Mouse (Mus musculus): ENCODE results near the gene Caprin2. TPM values are rescaled to one million over a fixed set of nuclear protein-coding genes. Genes with fewer than 3 reads are reported as not detected.
"Not testable (repeated sequence)": the region's sequence is repeated elsewhere in the genome, so short reads cannot be mapped to it uniquely, and the experiment has no call there.

The Caprin2 gene
- total RNA-seq (2017): 11.0 and 17.0 TPM in 2 replicates

DNA sequence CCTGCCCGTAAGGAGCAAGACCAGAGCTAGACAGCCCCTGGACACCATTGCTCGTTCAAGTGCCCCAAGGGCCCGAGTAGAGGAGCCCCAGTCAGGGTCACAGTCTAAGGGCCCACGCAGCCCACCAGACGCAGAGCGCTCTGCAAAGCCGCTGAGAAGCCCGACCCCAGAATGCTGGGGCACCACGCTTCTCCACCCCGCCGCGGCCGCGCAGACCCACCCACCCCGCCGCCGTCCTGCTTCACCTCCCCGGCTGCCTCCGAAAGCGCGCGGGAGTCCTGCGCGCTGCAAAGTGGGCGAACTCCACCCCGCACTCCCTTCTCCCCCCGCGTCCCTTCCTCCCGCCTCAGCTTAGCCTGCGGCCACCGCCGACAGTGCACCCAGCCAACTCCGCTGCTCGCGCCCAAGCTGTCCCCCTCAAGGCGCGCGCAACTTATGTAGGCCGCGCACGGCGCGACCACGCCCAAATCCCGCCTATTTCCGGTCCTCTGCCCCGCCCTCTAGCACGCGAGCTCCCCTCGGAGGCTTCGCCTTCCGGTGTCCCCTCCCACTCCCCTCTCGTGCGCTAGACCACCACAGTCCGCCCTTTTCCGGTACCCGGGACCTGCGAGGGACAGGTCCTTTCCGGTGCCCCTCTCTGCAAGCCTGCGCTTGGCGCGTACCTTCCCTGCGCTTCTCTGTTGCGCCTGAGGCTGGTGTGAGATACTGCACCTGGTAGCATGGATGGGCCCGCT lies at the start of gene Caprin2:
Gene Caprin2, minus strand, starts transcription at position 465 of the 734 bp plus-strand sequence.
- ATAC-seq (replicated peaks; ENCODE audit: low read depth, poor library complexity, severe bottlenecking): peak; percentile 88

DNA sequence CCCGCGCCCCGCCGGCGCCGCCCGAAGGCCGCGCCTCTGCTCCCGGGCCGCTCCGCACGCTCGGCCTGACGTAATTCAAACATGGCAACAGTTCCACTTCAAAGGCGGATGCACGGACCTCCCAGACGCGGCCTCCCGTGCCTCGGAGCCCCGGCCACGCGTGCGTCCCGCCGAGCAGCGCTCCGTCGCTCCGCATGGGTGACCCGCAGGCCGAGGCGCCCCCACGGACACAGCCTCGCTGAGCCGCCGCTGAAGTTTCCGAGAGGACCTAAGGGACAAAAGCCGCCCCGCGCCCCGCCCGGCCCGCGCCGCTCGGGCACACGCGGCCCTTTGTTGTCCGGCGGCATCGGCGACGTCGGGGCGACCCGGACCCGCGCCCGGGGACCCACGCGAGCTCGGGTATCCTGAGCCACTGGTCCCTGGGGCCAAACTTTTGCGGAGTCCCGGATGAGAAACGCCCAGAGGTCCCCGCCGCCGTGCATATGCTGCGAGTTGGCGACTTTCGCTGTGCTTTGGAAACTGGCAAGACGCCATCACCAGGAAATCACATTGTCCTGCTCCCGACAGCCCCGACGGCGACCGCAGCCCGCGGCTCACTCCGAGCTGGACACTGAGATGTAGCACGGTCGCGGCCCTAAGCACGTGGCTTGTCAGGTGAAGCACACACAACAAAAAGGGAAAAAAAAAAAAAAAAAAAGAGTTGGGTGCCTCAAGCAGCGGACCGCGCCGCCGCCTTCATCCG lies 48.9 kb upstream of the Caprin2 start:
- peak; percentile 34 for ATAC-seq (replicated peaks; ENCODE audit: low read depth, poor library complexity, severe bottlenecking)

DNA sequence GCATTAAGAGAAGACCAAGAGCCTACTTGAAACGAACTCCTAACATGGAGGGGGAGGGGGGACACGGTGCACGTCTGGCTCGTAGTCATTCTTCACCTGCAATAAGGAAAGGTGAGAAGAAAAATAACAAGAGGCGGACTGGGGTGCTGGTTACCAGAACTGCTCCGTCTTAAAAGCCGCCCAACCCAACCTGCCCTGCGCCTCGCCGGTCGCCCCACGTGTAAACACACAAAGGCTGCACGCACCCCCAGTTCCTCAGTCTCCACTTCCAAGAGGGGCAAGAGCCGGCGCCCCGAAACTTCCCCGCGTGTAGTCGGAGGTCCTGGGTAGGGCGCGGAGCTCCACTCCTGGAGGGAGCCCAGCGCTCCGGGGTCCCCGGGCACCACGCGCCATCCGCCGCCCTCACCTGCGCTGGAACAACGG lies 48.3 kb upstream of the Caprin2 start:
- ATAC-seq (replicated peaks; ENCODE audit: low read depth, poor library complexity, severe bottlenecking): peak; percentile 2

DNA sequence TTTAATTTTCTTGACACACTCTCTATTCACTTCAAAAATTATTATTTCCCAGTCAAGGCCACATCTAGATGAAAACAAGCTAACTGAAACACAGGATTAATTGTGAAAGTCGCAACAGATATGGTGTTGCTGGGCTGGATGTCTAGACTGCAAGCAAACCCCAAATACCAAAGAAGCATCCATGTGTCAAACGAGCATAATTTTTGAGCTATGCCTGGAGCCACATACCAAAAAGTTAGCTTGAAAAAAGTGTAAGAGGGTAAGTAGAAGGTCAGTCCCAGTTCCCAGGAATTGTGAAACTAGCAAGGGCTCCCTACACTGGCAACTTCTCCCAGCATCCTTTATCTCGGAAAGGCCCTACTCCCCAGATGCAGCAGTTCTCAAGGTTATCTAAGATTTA lies 47.7 kb upstream of the Caprin2 start:
- ATAC-seq (replicated peaks; ENCODE audit: low read depth, poor library complexity, severe bottlenecking): no peak

DNA sequence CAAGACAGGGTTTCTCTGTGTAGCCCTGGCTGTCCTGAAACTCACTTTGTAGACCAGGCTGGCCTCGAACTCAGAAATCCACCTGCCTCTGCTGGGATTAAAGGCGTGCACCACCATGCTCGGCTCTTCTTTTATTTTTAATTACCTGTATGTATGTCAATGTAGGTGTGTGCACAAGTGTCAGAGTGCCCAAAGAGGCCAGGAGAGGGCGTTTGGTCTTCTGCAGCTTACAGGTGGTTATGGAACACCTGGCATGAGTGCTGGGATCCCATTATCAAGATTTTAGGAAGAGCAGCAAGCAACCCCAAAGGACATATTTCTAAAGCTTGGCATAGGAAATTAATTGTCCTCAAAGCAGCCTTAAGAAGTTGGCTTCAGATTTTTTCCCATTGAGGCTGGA lies 46.4 kb upstream of the Caprin2 start:
- ATAC-seq (replicated peaks; ENCODE audit: low read depth, poor library complexity, severe bottlenecking): no peak

DNA sequence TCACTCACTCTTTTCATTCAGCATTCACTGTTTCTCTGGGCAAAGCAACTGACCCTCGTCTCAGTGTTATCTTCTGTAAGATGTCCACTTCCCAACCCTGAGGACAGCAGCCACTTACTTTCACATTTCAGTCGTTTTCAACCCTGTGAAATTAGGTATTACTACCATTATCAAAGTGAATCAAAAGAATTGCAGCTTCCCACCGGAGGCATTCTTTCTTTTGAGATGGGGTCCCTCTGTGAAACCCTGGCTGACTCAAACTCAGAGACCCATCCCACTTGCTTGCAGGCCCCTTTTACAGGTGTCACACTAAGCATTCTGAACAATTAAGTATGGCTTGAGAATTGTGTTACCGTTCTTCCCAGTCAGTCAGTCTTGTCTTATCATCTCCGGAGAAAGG lies 45.8 kb upstream of the Caprin2 start:
- no peak for ATAC-seq (replicated peaks; ENCODE audit: low read depth, poor library complexity, severe bottlenecking)

DNA sequence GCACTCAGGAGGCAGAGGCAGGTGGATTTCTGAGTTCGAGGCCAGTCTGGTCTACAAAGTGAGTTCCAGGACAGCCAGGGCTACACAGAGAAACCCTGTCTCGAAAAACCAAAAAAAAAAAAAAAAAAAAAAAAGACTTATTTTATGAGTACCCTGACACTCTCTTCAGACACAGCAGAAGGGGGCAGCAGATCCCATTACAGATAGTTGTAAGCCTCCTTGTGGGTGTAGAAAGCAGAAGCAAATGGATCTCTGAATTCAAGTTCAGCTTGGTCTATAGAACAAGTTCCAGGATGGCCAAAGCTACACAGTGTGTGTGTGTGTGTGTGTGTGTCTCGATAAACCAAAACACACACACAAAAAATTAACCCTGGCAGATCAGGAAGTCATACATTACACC lies 44.3 kb upstream of the Caprin2 start:
- ATAC-seq (replicated peaks; ENCODE audit: low read depth, poor library complexity, severe bottlenecking): peak; percentile 57

DNA sequence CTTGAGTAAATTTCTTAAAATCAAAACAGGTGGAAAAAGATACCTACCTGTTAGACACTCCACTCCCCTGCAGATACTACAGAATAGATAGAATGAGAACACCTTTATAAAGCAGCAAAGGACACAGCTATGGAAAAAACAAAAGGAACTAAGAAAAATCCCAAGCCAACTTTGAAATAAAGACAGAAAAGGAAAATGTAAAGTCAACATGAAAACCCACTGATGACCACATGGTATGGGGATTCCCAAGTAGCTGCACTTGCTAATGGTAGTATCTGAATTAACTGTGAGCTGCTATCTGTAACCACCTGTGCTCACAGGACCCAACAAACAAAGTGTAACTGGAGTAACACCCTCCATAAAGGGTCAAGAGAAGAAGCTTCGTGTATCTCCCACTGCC lies 41.7 kb upstream of the Caprin2 start:
- no peak for ATAC-seq (replicated peaks; ENCODE audit: low read depth, poor library complexity, severe bottlenecking)

DNA sequence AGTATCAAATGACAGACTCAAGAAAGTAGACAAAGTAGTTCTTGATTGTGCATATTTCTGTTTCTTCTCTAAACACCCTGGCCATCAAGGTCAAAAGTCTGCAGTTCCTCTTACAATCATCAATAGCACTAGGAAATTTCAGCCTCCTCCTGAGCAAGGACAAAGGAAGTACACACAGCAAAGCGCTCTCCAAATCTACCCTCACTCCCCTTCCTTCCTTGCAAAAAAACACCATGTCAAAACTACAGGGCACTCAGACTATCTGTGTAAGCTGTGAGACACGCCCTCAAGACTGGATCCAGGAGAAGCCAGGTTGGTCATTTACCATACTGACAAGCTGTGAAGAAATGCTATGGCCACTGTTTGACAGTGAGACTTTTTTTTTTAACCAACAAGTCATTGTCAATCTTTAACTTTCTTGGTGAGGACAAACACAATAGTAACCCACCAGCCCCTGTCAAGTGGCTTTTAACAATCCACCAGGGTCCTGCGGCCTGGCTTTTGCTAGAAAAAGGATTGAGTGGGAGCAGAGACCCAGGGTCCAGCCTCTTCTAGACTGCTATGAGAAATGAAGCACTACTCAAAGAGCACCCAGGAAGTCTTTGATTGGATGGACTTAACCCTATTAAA lies 39.0 kb upstream of the Caprin2 start:
- ATAC-seq (replicated peaks; ENCODE audit: low read depth, poor library complexity, severe bottlenecking): no peak

DNA sequence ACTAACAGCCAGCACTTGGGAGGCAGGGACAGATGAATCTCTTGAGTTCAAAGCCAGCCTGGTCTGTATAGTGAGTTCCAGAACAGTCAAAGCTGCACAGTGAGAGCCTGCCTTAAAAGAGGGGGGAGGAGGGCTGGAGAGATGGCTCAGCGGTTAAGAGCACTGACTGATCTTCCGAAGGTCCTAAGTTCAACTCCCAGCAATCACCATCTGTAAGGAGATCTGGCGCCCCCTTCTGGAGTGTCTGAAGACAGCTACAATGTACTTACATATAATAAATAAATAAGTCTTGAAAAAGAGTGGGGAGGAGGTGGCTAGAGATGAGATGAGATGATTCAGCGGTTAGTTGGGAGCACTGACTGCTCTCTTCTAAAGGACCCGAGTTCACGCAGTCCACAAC lies 35.2 kb upstream of the Caprin2 start:
- 0 out of 2 replicates have a peak, but pooled peaks have one; percentile 18 for ATAC-seq (replicated peaks; ENCODE audit: low read depth, poor library complexity, severe bottlenecking)

DNA sequence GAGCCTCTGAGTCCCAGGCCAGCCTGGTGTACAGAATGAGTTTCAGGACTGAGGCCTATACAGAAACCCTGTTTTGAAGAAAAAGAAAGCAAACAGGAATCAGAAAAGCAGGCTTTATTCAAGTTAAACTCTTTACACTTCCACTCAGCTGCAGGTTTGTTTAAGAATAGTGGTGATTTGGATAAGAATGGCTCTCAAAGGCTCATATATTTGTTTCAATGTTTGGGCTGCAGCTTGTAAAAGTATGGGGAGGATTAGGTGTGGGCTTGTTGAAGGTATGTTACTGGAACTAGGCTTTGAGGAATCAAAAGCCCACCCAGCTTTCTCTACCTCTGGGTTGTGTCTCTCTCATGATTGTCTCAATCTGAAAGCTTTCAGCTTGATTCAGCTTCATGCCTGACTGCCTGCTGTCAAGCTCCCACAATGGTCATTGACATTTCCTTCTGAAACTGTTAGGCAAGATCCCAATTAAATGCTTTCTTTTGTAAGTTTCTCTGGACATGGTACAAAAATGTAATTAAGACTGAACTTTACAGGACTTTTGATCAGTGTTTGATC lies 22.9 kb upstream of the Caprin2 start:
- no peak for ATAC-seq (replicated peaks; ENCODE audit: low read depth, poor library complexity, severe bottlenecking)

DNA sequence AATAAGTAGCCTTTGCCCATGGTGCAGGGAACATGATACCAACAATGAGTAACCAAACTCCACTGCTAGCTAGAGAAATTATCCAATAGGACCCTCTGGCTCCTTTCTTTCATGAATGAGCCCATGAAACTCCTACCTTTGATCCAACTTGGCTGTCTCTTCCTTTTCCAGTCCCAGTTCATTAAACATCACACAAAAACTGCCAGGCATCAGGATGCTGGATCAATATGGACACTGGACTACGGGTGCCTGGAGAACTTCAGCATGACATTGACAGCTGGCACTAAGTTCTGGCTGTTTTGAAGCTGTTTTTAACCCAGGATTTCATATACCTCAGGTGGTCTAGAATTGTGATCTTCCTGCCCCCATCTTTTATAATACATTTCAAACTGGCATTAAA lies 21.6 kb upstream of the Caprin2 start:
- no peak for ATAC-seq (replicated peaks; ENCODE audit: low read depth, poor library complexity, severe bottlenecking)

DNA sequence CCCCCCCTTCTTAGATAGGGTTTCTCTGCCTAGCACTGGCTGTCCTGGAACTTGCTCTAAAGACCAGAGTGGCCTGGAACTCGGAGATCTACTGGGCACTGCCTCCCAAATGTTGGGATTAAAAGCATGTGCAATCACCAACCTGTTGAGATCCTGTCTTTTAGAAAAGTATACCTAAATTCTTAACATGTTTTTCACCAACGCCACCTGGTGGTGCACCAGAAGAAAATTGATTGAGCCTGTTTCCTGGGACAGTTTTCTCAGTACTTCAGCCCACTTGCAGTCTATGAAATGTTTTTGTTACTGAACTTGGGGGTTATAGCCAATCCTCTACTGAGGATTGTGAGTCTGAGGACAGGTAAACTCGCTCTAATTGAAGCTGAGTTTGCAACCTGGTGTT lies 20.8 kb upstream of the Caprin2 start:
- ATAC-seq (replicated peaks; ENCODE audit: low read depth, poor library complexity, severe bottlenecking): peak; percentile 40; the same call in 1 of the 2 replicates

DNA sequence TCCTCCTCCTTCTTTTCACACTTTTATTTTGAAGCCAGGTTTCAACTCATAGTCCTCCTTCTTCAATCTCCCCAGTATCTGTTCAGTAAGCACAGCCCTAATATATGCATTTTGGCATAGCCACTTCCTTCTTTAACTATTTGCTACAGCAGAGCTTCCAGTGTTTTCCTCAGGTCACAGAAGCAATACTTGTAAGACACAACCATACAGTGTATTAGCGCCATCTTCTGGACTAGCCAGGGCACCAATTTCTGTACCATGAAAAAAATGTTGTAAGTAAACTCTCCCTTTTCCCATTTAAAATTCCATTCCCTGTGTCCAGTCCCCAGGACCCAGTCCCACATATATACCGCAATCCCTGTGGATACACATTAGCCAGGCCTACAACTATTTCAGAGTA lies 17.9 kb upstream of the Caprin2 start:
- ATAC-seq (replicated peaks; ENCODE audit: low read depth, poor library complexity, severe bottlenecking): peak; percentile 98

DNA sequence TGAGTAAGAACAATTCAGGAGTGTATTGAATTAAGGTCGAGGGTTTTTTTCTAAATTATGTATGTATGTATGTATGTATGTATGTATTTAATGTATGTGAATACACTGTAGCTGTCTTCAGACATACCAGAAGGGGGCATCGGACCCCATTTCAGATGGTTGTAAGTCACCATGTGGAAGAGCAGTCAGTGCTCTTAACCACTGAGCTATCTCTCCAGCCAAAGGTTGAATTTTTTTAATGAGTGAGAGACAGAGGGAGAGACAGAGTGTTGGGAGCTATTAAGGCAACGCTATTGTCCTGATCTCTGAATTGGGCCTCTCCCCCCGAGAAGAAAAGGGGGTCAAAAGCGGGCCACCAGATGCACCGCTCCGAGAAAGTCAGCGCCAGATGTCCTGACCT lies 15.9 kb upstream of the Caprin2 start:
- not testable (repeated sequence) for ATAC-seq (replicated peaks; ENCODE audit: low read depth, poor library complexity, severe bottlenecking)

DNA sequence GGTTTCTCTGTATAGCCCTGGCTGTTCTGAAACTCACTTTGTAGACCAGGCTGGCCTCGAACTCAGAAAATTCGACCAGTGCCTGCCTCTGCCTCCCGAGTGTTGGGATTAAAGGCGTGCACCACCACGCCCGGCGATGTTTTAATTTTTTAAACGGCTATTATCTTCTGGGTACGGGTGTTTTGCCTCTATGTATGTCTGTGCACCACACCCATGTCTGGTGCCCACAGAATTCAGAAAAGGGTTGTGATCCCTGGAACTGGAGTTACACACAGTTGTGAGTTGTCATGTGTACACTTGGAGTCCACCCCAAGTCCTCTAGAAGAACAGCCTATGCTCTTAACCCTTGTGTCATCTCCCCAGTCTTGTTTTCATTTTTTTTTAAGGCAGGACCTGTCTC lies 10.9 kb upstream of the Caprin2 start:
- no peak for ATAC-seq (replicated peaks; ENCODE audit: low read depth, poor library complexity, severe bottlenecking)

DNA sequence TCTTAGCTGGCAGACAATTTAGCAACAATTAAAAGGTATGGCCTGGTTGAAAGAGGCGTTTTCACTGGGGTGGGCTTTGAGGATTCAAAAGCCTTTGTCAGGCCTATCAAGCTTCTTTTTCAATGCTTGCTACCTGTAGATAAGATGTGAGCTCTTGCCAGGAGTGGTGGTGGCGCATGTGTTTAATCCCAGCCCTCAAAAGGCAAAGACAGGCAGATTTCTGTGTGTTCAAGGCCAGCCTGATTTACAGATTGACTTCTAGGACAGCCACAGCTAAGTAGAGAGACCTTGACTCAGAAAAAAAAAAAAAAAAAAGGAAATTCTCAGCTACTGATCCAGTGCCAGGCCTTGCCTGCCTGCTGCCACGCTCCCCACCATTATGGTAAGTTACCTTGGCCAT lies 6.7 kb upstream of the Caprin2 start:
- no peak for ATAC-seq (replicated peaks; ENCODE audit: low read depth, poor library complexity, severe bottlenecking)

DNA sequence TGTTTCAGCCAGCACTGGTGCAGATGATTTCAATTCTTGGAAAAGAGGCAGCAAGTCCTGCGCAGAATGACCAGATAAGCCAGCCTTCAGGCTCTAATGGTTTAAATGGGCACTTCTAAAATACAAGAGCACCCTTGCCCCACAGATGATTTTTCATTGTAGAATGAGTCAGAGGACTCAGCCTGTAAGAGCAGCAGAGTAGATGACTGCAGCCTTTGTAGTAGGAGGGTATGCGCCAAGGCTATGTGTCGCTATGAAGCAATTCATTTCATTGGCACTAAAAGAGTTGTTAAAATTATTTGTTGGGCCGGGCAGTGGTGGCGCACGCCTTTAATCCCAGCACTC lies 442 bp upstream of the Caprin2 start:
- ATAC-seq (replicated peaks; ENCODE audit: low read depth, poor library complexity, severe bottlenecking): peak; percentile 19

DNA sequence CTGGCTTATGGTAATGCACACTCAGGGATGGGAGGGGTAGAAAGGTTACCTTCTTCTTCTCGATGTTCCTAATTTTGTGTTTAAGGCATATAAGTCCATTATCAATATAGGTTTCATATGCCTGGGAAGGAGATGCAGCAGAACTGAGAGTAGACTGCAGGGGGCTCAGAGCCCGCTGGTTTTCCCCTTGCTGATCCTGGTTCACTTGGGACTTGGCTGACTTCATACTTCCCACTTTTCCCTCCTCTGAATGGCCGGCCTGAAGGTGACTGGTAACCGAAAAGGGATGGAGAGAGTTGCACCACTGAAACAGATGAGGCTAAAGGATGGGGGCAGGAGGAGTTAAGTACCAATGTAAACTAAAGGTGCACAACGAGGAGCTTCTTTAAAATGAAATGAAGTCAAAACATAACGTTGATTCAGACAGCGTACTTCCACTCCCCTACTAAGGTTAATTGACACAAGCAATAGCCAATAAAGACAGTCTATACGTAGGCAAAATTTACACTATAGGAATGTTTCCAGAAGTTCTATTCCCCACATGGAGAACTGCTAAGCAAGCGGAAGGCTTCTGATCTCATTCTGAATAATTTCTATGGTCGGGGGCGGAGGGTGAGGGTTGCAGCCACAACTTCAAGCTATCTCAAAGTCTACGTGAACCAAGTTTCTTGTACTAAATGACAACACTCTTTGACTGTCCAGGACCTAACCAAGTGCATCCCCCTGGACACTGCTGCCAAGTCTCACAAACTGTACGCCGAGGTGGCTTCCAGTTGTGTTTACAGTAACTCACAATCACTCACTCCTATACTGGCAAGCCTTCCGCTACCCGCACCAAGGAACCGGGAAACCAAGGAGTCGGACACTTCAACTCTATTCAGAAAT lies 907 bp downstream of the Caprin2 start:
- peak; percentile 2; the same call in 1 of the 2 replicates for ATAC-seq (replicated peaks; ENCODE audit: low read depth, poor library complexity, severe bottlenecking)

DNA sequence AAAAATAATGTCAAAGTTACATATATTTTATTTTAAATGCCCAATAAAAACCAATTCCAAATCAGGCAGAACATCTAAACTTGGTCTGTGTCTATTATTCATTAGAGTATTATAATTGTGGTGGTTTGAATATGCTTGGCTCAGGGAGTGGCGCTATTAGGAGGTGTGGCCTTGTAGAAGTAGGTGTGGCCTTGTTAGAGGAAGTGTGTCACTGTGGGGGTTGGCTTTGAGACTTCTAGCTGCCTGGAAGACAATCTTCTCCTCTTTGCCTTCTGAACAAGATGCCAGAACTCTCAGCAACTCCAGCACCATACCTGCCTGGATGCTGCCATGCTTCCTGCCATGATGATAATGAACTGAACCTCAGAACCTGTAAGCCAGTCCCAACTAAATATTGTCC lies 22.1 kb downstream of the Caprin2 start:
- ATAC-seq (replicated peaks; ENCODE audit: low read depth, poor library complexity, severe bottlenecking): no peak

All from common myeloid progenitor, adult 5-6 weeks (primary cell).